Mouse (Mus musculus) MEL (cell line): Measurements from ENCODE around the gene Zzef1. TPM values are rescaled to one million over a fixed set of nuclear protein-coding genes. Genes with fewer than 3 reads are reported as not detected.

Experiments
- DNase-seq: peaks from one replicate; pipeline ENCODE4 v3.0.0; 2011; ENCODE audit warnings: low read depth, low spot score
- H3K27ac ChIP-seq: 2 replicates; pipeline ENCODE4 v1.5.1; 2012; ENCODE audit warnings: low read depth, mild to moderate bottlenecking, control low read depth, low read length, moderate library complexity; ENCODE audit not compliant: control insufficient read depth
- H3K27me3 ChIP-seq, 2 experiments: fragments of 150-350 bp in 1 of 2; sonication (generic) in 1 of 2; 2 replicates each; pipeline ENCODE4 v1.6.1; 2012; ENCODE audit warnings: low read length in 2 of 2, mild to moderate bottlenecking in 2 of 2, improper control_type of control experiment in 1 of 2, moderate library complexity in 1 of 2; ENCODE audit not compliant: insufficient read depth in 2 of 2, control insufficient read depth in 1 of 2
- H3K36me3 ChIP-seq, 2 experiments: 2 replicates each; pipeline ENCODE4 v1.6.1; 2012 to 2014; ENCODE audit warnings: low read length in 2 of 2, improper control_type of control experiment in 1 of 2, inconsistent platforms in 1 of 2, mild to moderate bottlenecking in 1 of 2; ENCODE audit not compliant: insufficient read depth in 2 of 2, control insufficient read depth in 1 of 2
- H3K4me1 ChIP-seq, 2 experiments: fragments of 150-350 bp in 1 of 2; sonication (generic) in 1 of 2; 2 replicates each; pipeline ENCODE4 v1.6.1; 2012; ENCODE audit warnings: low read length in 2 of 2, improper control_type of control experiment in 1 of 2, mild to moderate bottlenecking in 1 of 2; ENCODE audit not compliant: insufficient read depth in 2 of 2, control insufficient read depth in 1 of 2
- H3K4me3 ChIP-seq, 2 experiments: fragments of 150-350 bp in 1 of 2; sonication (generic) in 1 of 2; 2 replicates each; pipeline ENCODE4 v1.5.1; 2012; ENCODE audit warnings: low read depth in 2 of 2, low read length in 2 of 2, mild to moderate bottlenecking in 2 of 2, moderate library complexity in 2 of 2, control low read depth in 1 of 2, improper control_type of control experiment in 1 of 2; ENCODE audit not compliant: control insufficient read depth in 1 of 2, insufficient read depth in 1 of 2
- H3K79me2 ChIP-seq: 2 replicates; pipeline ENCODE4 v1.6.1; 2012; ENCODE audit warnings: mild to moderate bottlenecking, low read length, moderate library complexity; ENCODE audit not compliant: control insufficient read depth, poor library complexity, insufficient read depth
- H3K9ac ChIP-seq: 2 replicates; pipeline ENCODE4 v1.6.1; 2012; ENCODE audit warnings: low read depth, mild to moderate bottlenecking, control low read depth, low read length, moderate library complexity; ENCODE audit not compliant: control insufficient read depth, poor library complexity, severe bottlenecking
- H3K9me3 ChIP-seq: fragments of 150-350 bp; sonication (generic); replicated peaks from 2 replicates; pipeline ENCODE4 v1.6.1; 2012; ENCODE audit warnings: mild to moderate bottlenecking, low read length, improper control_type of control experiment, moderate library complexity; ENCODE audit not compliant: insufficient read depth
- BHLHE40 ChIP-seq: IDR thresholded peaks from 2 replicates; pipeline ENCODE4 v1.6.1; 2012; ENCODE audit warnings: low read depth, mild to moderate bottlenecking, inconsistent platforms, low read length, improper control_type of control experiment, borderline replicate concordance
- CHD2 ChIP-seq: IDR thresholded peaks from 2 replicates; pipeline ENCODE4 v1.6.1; 2011; ENCODE audit warnings: low read length, improper control_type of control experiment
- EP300 ChIP-seq, 2 experiments: IDR thresholded peaks; 2 replicates each; pipeline ENCODE4 v1.6.1; 2011; ENCODE audit warnings: improper control_type of control experiment in 2 of 2, low read length in 2 of 2, low read depth in 1 of 2, mild to moderate bottlenecking in 1 of 2
- GABPA ChIP-seq: IDR thresholded peaks from 2 replicates; pipeline ENCODE4 v1.6.1; 2012; ENCODE audit warnings: low read depth, mild to moderate bottlenecking, inconsistent platforms, low read length, improper control_type of control experiment, moderate library complexity
- HCFC1 ChIP-seq: IDR thresholded peaks from 2 replicates; pipeline ENCODE4 v1.6.1; 2012; ENCODE audit warnings: low read depth, mild to moderate bottlenecking, inconsistent platforms, low read length, improper control_type of control experiment, moderate library complexity
- KAT2A ChIP-seq: conservative IDR thresholded peaks from 2 replicates; pipeline ENCODE4 v1.6.1; 2012; ENCODE audit warnings: low read depth, low read length, improper control_type of control experiment, inconsistent platforms
- MAFK ChIP-seq: IDR thresholded peaks from 2 replicates; pipeline ENCODE4 v1.6.1; 2011; ENCODE audit warnings: low read depth, mild to moderate bottlenecking, low read length, improper control_type of control experiment, borderline replicate concordance
- MEF2A ChIP-seq: IDR thresholded peaks from 2 replicates; pipeline ENCODE4 v1.6.1; 2014; ENCODE audit warnings: low read depth, mild to moderate bottlenecking, inconsistent platforms, low read length, improper control_type of control experiment; ENCODE audit not compliant: poor library complexity, insufficient replicate concordance, severe bottlenecking; ENCODE audit errors: extremely low read depth
- MYC ChIP-seq: IDR thresholded peaks from 2 replicates; pipeline ENCODE4 v1.6.1; 2011; ENCODE audit warnings: low read depth, mild to moderate bottlenecking, low read length, improper control_type of control experiment, moderate library complexity
- POLR2A ChIP-seq, 2 experiments: IDR thresholded peaks; 2 replicates each; pipeline ENCODE4 v1.6.1; 2011 to 2012; ENCODE audit warnings: low read length in 2 of 2, mild to moderate bottlenecking in 2 of 2, control low read depth in 1 of 2, improper control_type of control experiment in 1 of 2, low read depth in 1 of 2, moderate library complexity in 1 of 2; ENCODE audit not compliant: control insufficient read depth in 1 of 2, insufficient read depth in 1 of 2, poor library complexity in 1 of 2
- POLR2AphosphoS2 ChIP-seq: IDR thresholded peaks from 2 replicates; pipeline ENCODE4 v1.6.1; 2011; ENCODE audit warnings: low read length, improper control_type of control experiment
- RCOR1 ChIP-seq: IDR thresholded peaks from 2 replicates; pipeline ENCODE4 v1.6.1; 2012; ENCODE audit warnings: low read depth, mild to moderate bottlenecking, inconsistent platforms, low read length, improper control_type of control experiment
- SMC3 ChIP-seq: IDR thresholded peaks from 2 replicates; pipeline ENCODE4 v1.6.1; 2011; ENCODE audit warnings: low read depth, low read length, improper control_type of control experiment
- TAL1 ChIP-seq: IDR thresholded peaks from 2 replicates; pipeline ENCODE4 v1.6.1; 2012; ENCODE audit warnings: mild to moderate bottlenecking, inconsistent platforms, low read length, moderate library complexity, mixed read lengths
- USF1 ChIP-seq: IDR thresholded peaks from 2 replicates; pipeline ENCODE4 v1.6.1; 2014; ENCODE audit warnings: low read depth, mild to moderate bottlenecking, inconsistent platforms, low read length, improper control_type of control experiment, moderate library complexity
- ZC3H11A ChIP-seq: IDR thresholded peaks from 2 replicates; pipeline ENCODE4 v1.6.1; 2012; ENCODE audit warnings: low read depth, mild to moderate bottlenecking, inconsistent platforms, low read length, improper control_type of control experiment
- polyA plus RNA-seq, 2 experiments: library from polyadenylated mRNA; stranded (reverse) in 1 of 2; unstranded in 1 of 2; fragments of >175 nt in 1 of 2; fragments of >200 nt in 1 of 2; gene quantifications; 2 replicates each; pipeline versions ENCODE4 v1.2.1 to v1.2.4; 2012; ENCODE audit warnings: low replicate concordance in 2 of 2, low read depth in 1 of 2; ENCODE audit not compliant: insufficient read length in 2 of 2, insufficient read depth in 1 of 2, missing spikeins in 1 of 2
- total RNA-seq: library from RNA; depleted of rRNA; stranded (reverse); fragments of 300-350 nt; gene quantifications from 2 replicates; pipeline ENCODE4 v1.2.3, GENCODE M21; 2012

The Zzef1 gene
- total and polyA plus RNA-seq, 3 experiments = 13.3 to 17.6 TPM; not detected in 1

GRCm38 (mm10) chr11:72798112-72798511 lies 2.1 kb downstream of the Zzef1 start (continued):
- TF ChIP-seq SMC3 = 0 out of 2 replicates have a peak, but pooled peaks have one; percentile 7
- TF ChIP-seq TAL1 = peak; percentile 43; the same call in 1 of the 2 replicates

GRCm38 (mm10) chr11:72801182-72801581 lies 5.2 kb downstream of the Zzef1 start:
- Histone ChIP-seq H3K36me3 (peaks cover 0 to 49% of the 10 kb centered on the region in 2 experiments; a peak in 3 of 4 replicates), H3K9ac (no peak overlapping the region)
- TF ChIP-seq TAL1 (no peak), USF1 (no peak), KAT2A (no peak), MEF2A (no peak), BHLHE40 (no peak)

DNA sequence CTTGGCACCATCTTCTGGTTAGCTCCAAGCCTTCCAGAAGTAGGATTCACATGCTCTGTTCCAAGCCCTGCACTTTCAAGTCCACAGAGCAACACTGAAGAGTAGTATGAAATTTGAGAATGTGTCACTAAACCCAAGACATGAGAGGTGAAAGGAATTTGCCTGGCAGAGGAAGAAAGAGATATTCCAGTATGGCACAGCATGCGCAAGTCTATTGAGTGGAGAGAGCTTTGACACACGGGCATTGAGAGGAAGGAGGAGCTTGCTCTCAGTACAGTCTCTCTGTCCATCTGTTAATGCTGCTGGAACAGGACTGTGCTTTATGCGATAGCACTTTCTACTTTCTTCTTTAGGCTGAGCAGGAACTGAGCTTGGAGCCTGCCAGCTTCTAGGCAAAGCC lies 7.0 kb downstream of the Zzef1 start:
- Histone ChIP-seq H3K36me3 (peaks cover 0 to 40% of the 10 kb centered on the region in 2 experiments; a peak in 3 of 4 replicates), H3K9me3 (no peaks in the 10 kb centered on the region)
- TF ChIP-seq SMC3 = no peak
- TF ChIP-seq MYC = no peak
- TF ChIP-seq BHLHE40 = no peak
- TF ChIP-seq RCOR1 = no peak
- no peak for TF ChIP-seq HCFC1

More at GRCm38 (mm10) chr11:72801182-72801581, 5.2 kb downstream of the Zzef1 start:
- H3K79me2 ChIP-seq = peaks cover 50% of the 10 kb centered on the region
- DNase-seq = no peak
- H3K9me3 ChIP-seq = no peaks in the 10 kb centered on the region
- no peak overlapping the region for H3K4me3 ChIP-seq
- H3K4me1 ChIP-seq = peaks cover 23 to 24% of the 10 kb centered on the region in 2 experiments
- no peak overlapping the region for H3K27ac ChIP-seq
- H3K27me3 ChIP-seq = no peaks in the 10 kb centered on the region

GRCm38 (mm10) chr11:72804586-72804985 lies 8.6 kb downstream of the Zzef1 start:
- H3K79me2 ChIP-seq = peaks cover 50% of the 10 kb centered on the region
- TF ChIP-seq POLR2A (IDR thresholded peaks at IDR 0.05; ENCODE audit: control insufficient read depth in 1 of 2, insufficient read depth in 1 of 2, low read depth in 1 of 2, low read length in 2 of 2, poor library complexity in 1 of 2) (no peak), GABPA (no peak), EP300 (IDR thresholded peaks at IDR 0.05; ENCODE audit: low read depth in 1 of 2, low read length in 2 of 2) (no peak), POLR2AphosphoS2 (no peak), SMC3 (no peak), CHD2 (no peak), ZC3H11A (no peak), MAFK (no peak), KAT2A (no peak)
- peaks cover 12 to 23% of the 10 kb centered on the region in 2 experiments for H3K4me1 ChIP-seq
- H3K4me3 ChIP-seq = no peak overlapping the region
- H3K36me3 ChIP-seq = peaks cover 0 to 36% of the 10 kb centered on the region in 2 experiments
- no peak for DNase-seq
- H3K9ac ChIP-seq = no peak overlapping the region
- H3K9me3 ChIP-seq = no peaks in the 10 kb centered on the region
- peak overlapping the region; percentile 38 for H3K27ac ChIP-seq
- H3K27me3 ChIP-seq = no peaks in the 10 kb centered on the region

More for the DNA sequence above, 7.0 kb downstream of the Zzef1 start:
- no peak overlapping the region for H3K9ac ChIP-seq
- H3K4me1 ChIP-seq = peaks cover 17 to 23% of the 10 kb centered on the region in 2 experiments
- H3K27me3 ChIP-seq = no peaks in the 10 kb centered on the region
- H3K79me2 ChIP-seq = peaks cover 55% of the 10 kb centered on the region
- DNase-seq = no peak
- no peak overlapping the region for H3K4me3 ChIP-seq
- no peak overlapping the region for H3K27ac ChIP-seq
